Mouse (Mus musculus): ENCODE data around the gene Slco2a1. TPM values are rescaled to one million over a fixed set of nuclear protein-coding genes. Genes with fewer than 3 reads are reported as not detected.

Slco2a1 gene
- polyA plus RNA-seq, 1 experiment from 2014 or later, result 0.81 TPM

DNA sequence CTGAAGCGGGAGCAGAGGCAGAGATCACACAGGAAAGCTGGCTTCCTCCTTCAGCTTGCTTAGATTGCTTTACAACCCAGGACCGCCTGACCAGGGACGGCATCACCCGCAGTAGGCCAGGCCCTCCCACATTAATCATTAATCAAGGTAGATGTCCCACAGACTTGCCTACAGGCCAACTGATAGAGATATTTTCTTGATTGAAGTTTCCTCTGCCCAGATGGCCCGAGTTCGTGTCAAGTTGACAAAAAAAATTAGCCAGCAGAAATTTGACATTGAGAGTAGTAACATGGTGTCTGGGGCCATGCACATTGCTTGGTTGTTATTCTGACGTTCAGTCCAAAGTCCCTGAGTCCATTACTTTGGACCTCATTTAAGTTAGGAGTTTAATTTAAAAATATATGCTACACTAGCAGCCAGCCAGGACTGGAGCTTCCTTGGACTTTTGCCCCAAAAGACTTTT is 60.6 kb downstream of the Slco2a1 start:
- no peak for ATAC-seq
- no peak overlapping the region for H3K4me3 ChIP-seq (replicated peaks)
- no peak overlapping the region for H3K4me2 ChIP-seq (replicated peaks)
- H3K36me3 ChIP-seq, result no peaks in the 10 kb centered on the region
- H3K27me3 ChIP-seq, result no peaks in the 10 kb centered on the region
- no peaks in the 10 kb centered on the region for H3K4me1 ChIP-seq (replicated peaks)
- no peak overlapping the region for H3K27ac ChIP-seq
- H3K9me3 ChIP-seq, result no peaks in the 10 kb centered on the region
- 90% methylated on average over 7 of the region's 7 CpGs for WGBS
- no peak overlapping the region for H3K9ac ChIP-seq (replicated peaks)

GRCm38 (mm10) chr9:103053829-103054228 is 65.3 kb downstream of the Slco2a1 start:
- WGBS, result 79% methylated on average over 7 of the region's 7 CpGs
- Histone ChIP-seq H3K4me3 (replicated peaks) (no peak overlapping the region), H3K4me2 (replicated peaks) (no peak overlapping the region), H3K36me3 (no peaks in the 10 kb centered on the region), H3K27ac (no peak overlapping the region), H3K27me3 (no peaks in the 10 kb centered on the region), H3K9me3 (no peaks in the 10 kb centered on the region), H3K4me1 (replicated peaks) (peaks cover 4% of the 10 kb centered on the region; the same call in 1 of the 2 replicates), H3K9ac (replicated peaks) (no peak overlapping the region)
- no peak for ATAC-seq

- ATAC-seq, result no peak
- no peak overlapping the region for H3K4me3 ChIP-seq (replicated peaks)
- WGBS, result 66% methylated on average over 11 of the region's 11 CpGs
- H3K4me2 ChIP-seq (replicated peaks), result no peak overlapping the region
- no peaks in the 10 kb centered on the region for H3K36me3 ChIP-seq
- no peaks in the 10 kb centered on the region for H3K27me3 ChIP-seq
- no peak overlapping the region for H3K27ac ChIP-seq
- H3K4me1 ChIP-seq (replicated peaks), result peaks cover 4% of the 10 kb centered on the region; the same call in 1 of the 2 replicates
- no peak overlapping the region for H3K9ac ChIP-seq (replicated peaks)
- H3K9me3 ChIP-seq, result no peaks in the 10 kb centered on the region
Measured at GRCm38 (mm10) chr9:103055061-103055460, 66.5 kb downstream of the Slco2a1 start.

- WGBS, result 90% methylated on average over 5 of the region's 5 CpGs
- Histone ChIP-seq H3K27ac (no peak overlapping the region), H3K27me3 (no peaks in the 10 kb centered on the region), H3K9ac (replicated peaks) (no peak overlapping the region), H3K4me2 (replicated peaks) (no peak overlapping the region), H3K9me3 (no peaks in the 10 kb centered on the region), H3K4me1 (replicated peaks) (peaks cover 4% of the 10 kb centered on the region; the same call in 1 of the 2 replicates), H3K4me3 (replicated peaks) (no peak overlapping the region), H3K36me3 (no peaks in the 10 kb centered on the region)
- ATAC-seq, result no peak
Measured at GRCm38 (mm10) chr9:103056164-103056563, 67.7 kb downstream of the Slco2a1 start.

DNA sequence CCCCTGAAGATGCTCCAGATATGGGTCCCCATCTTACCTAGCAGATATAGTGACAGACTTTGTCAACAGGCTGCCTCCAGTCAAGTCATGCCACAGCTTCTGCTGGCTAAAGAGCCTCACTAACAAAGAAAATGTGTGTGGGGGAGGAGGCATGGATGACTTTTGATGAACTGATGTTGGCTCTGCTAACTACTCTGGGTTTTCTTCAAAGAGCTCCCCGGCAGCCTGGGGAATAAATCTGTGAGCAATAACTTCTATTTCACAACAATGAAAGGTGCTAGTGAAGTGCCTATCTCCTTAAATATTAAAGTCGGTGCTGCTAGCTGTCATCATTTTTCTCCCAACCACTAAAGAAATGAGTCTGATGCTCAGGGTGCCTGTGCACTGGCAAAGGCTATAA is 72.0 kb downstream of the Slco2a1 start:
- no peak overlapping the region for H3K4me3 ChIP-seq (replicated peaks)
- no peaks in the 10 kb centered on the region for H3K36me3 ChIP-seq
- 83% methylated on average over 2 of the region's 2 CpGs for WGBS
- no peaks in the 10 kb centered on the region for H3K27me3 ChIP-seq
- H3K4me2 ChIP-seq (replicated peaks), result no peak overlapping the region
- no peak overlapping the region for H3K27ac ChIP-seq
- H3K4me1 ChIP-seq (replicated peaks), result no peaks in the 10 kb centered on the region
- ATAC-seq, result no peak
- no peaks in the 10 kb centered on the region for H3K9me3 ChIP-seq
- no peak overlapping the region for H3K9ac ChIP-seq (replicated peaks)

DNA sequence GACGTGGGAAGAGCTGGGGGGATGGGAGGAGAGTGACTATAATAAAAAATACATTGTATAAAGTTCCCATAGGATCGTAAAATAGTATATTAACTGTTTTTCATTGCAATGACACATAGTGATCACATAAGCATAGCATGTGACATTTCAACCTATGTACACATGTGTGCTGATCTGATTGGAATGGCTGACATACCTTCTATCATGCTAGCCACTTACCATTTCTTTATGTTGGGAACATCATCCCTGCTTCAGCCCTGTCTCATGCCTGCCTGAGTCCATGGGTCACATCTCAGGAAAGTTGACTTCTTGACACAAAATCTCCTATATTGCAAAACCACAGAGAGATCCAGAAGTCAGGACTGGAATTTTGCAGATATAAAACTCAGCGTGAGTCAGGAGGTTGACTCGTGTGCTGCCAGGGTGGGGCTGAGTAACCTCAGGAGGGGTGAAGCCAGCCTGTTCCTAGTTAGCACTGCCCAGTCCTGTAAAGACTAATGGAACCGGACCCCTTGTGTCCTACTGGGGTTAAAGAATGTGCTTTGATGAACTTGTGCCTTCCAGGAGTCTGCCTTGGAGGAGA is 73.0 kb downstream of the Slco2a1 start:
- WGBS, result 81% methylated on average over 5 of the region's 5 CpGs
- no peak overlapping the region for H3K4me2 ChIP-seq (replicated peaks)
- no peaks in the 10 kb centered on the region for H3K9me3 ChIP-seq
- H3K27me3 ChIP-seq, result no peaks in the 10 kb centered on the region
- no peaks in the 10 kb centered on the region for H3K36me3 ChIP-seq
- no peak for ATAC-seq
- no peak overlapping the region for H3K9ac ChIP-seq (replicated peaks)
- H3K27ac ChIP-seq, result no peak overlapping the region
- no peak overlapping the region for H3K4me3 ChIP-seq (replicated peaks)
- H3K4me1 ChIP-seq (replicated peaks), result no peaks in the 10 kb centered on the region

- Histone ChIP-seq H3K4me3 (replicated peaks) (no peak overlapping the region), H3K9me3 (no peaks in the 10 kb centered on the region), H3K9ac (replicated peaks) (no peak overlapping the region), H3K27me3 (no peaks in the 10 kb centered on the region), H3K27ac (no peak overlapping the region), H3K4me2 (replicated peaks) (no peak overlapping the region), H3K4me1 (replicated peaks) (no peaks in the 10 kb centered on the region), H3K36me3 (no peaks in the 10 kb centered on the region)
- WGBS, result 93% methylated on average over 6 of the region's 6 CpGs
- ATAC-seq, result no peak
Measured at GRCm38 (mm10) chr9:103063591-103063990, 75.1 kb downstream of the Slco2a1 start.

- WGBS, result 80% methylated on average over 8 of the region's 8 CpGs
- H3K27ac ChIP-seq, result no peak overlapping the region
- no peak overlapping the region for H3K9ac ChIP-seq (replicated peaks)
- H3K36me3 ChIP-seq, result no peaks in the 10 kb centered on the region
- H3K4me2 ChIP-seq (replicated peaks), result no peak overlapping the region
- H3K9me3 ChIP-seq, result no peaks in the 10 kb centered on the region
- no peak for ATAC-seq
- no peak overlapping the region for H3K4me3 ChIP-seq (replicated peaks)
- no peaks in the 10 kb centered on the region for H3K4me1 ChIP-seq (replicated peaks)
- no peaks in the 10 kb centered on the region for H3K27me3 ChIP-seq
Measured at GRCm38 (mm10) chr9:103066845-103067244, 78.3 kb downstream of the Slco2a1 start.

GRCm38 (mm10) chr9:103067651-103068050 is 79.1 kb downstream of the Slco2a1 start:
- Histone ChIP-seq H3K9me3 (no peaks in the 10 kb centered on the region), H3K4me2 (replicated peaks) (no peak overlapping the region), H3K36me3 (no peaks in the 10 kb centered on the region), H3K27ac (no peak overlapping the region), H3K4me1 (replicated peaks) (no peaks in the 10 kb centered on the region), H3K27me3 (no peaks in the 10 kb centered on the region), H3K4me3 (replicated peaks) (no peak overlapping the region), H3K9ac (replicated peaks) (no peak overlapping the region)
- no peak for ATAC-seq
- WGBS, result 89% methylated on average over 11 of the region's 11 CpGs

- H3K27ac ChIP-seq, result no peak overlapping the region
- H3K27me3 ChIP-seq, result no peaks in the 10 kb centered on the region
- no peaks in the 10 kb centered on the region for H3K9me3 ChIP-seq
- H3K9ac ChIP-seq (replicated peaks), result no peak overlapping the region
- H3K4me1 ChIP-seq (replicated peaks), result no peaks in the 10 kb centered on the region
- H3K36me3 ChIP-seq, result no peaks in the 10 kb centered on the region
- no peak for ATAC-seq
- H3K4me3 ChIP-seq (replicated peaks), result no peak overlapping the region
- H3K4me2 ChIP-seq (replicated peaks), result no peak overlapping the region
- 95% methylated on average over 8 of the region's 8 CpGs for WGBS
Measured at GRCm38 (mm10) chr9:103068769-103069168, 80.3 kb downstream of the Slco2a1 start.

GRCm38 (mm10) chr9:103071541-103072203 is 83.2 kb downstream of the Slco2a1 start:
- H3K9ac ChIP-seq (replicated peaks), result no peak overlapping the region
- H3K4me3 ChIP-seq (replicated peaks), result no peak overlapping the region
- 86% methylated on average over 7 of the region's 7 CpGs for WGBS
- H3K27ac ChIP-seq, result no peak overlapping the region
- ATAC-seq, result no peak
- H3K36me3 ChIP-seq, result no peaks in the 10 kb centered on the region
- no peaks in the 10 kb centered on the region for H3K27me3 ChIP-seq
- H3K9me3 ChIP-seq, result no peaks in the 10 kb centered on the region
- no peaks in the 10 kb centered on the region for H3K4me1 ChIP-seq (replicated peaks)
- H3K4me2 ChIP-seq (replicated peaks), result no peak overlapping the region

DNA sequence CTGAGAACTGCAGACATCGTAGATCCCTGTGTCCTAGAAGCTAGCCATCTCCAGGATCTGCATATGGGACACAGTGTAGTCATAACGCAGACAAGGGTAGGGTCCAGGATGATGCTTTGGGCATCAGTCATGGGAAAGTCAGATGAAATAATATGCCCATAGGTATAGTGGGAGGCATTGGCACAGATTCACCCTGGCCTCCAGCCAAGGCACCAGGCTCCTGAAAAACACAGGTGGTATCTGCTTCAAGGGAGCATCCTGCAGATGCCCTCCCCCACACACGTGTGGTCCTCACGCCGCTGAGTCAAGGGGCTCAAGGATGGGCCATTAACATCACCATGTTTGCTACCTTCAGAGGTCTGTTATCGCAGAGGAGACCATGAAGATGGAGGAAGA is 83.7 kb downstream of the Slco2a1 start:
- Histone ChIP-seq H3K27me3 (no peaks in the 10 kb centered on the region), H3K9me3 (no peaks in the 10 kb centered on the region), H3K4me2 (replicated peaks) (no peak overlapping the region), H3K27ac (no peak overlapping the region), H3K4me1 (replicated peaks) (no peaks in the 10 kb centered on the region), H3K9ac (replicated peaks) (no peak overlapping the region), H3K36me3 (no peaks in the 10 kb centered on the region), H3K4me3 (replicated peaks) (no peak overlapping the region)
- no peak for ATAC-seq
- 96% methylated on average over 6 of the region's 6 CpGs for WGBS

All from midbrain, embryonic 13.5 days (tissue).